Mouse (Mus musculus): Measurements from ENCODE around the gene Sh2d2a.
"Not testable (repeated sequence)": the region's sequence is repeated elsewhere in the genome, so short reads cannot be mapped to it uniquely, and the experiment has no call there.

Sh2d2a gene

DNA sequence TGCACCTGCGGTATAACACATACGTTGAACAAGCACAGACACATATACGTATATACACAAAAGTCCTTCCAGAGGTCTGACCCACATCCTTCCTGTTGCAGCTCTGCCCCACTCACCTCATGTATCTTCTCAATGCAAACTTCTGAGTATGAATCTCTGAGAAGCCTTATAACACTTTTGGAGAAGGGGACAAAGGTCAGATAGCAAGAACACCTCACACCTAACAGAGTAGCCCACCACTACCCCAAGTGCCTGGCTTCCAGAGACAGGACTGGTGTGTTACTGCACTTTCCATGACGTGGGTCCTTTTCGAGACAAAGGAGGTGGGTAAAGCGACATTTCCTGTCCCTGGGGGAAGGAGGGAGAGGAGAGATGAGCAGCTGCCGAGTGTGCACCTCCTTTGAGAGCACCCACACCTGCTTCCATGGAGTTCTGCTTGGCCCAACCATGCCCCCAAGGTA is at the start of gene Sh2d2a:
Gene Sh2d2a (plus strand): TSS at position 106 of the 461 bp plus-strand sequence.
- no peak for DNase-seq (ENCODE audit: low spot score)

- DNase-seq (ENCODE audit: low spot score) = no peak
Observed at GRCm38 (mm10) chr3:87801681-87802080, 44.9 kb upstream of the Sh2d2a start.

GRCm38 (mm10) chr3:87804038-87804677 is 42.4 kb upstream of the Sh2d2a start:
- no peak for DNase-seq (ENCODE audit: low spot score)

DNA sequence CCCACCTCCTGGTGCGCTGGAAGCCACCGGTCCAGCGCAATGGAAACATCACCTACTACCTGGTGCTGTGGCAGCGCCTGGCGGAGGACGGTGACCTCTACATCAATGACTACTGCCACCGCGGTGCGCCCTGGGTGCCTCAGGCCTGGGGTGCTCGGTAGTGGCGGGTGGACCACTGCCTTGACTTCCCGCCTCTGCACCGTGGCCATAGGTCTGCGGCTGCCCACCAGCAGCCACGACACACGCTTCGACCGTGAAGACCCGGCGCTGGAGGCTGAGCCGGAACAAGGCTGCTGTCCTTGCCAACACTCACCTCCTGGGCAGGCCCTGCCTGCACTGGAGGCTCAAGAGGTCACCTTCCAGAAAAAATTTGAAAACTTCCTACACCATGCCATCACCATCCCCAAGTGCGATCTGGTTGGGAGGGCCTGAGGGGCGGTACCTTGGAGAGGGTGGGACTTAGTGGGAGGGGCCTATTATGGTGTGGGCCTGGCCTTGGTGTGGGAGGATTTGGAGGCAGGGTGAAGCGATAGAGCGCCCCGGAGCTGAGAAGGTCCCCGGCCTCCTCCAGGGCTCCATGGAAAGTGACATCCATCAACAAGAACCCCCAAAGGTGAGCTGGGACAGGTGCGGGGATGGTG is 37.1 kb upstream of the Sh2d2a start:
- DNase-seq (ENCODE audit: low spot score) = no peak

GRCm38 (mm10) chr3:87811297-87811696 is 35.3 kb upstream of the Sh2d2a start:
- DNase-seq (ENCODE audit: low spot score) = no peak

- no peak for DNase-seq (ENCODE audit: low spot score)
Observed at GRCm38 (mm10) chr3:87812413-87812812, 34.1 kb upstream of the Sh2d2a start.

DNA sequence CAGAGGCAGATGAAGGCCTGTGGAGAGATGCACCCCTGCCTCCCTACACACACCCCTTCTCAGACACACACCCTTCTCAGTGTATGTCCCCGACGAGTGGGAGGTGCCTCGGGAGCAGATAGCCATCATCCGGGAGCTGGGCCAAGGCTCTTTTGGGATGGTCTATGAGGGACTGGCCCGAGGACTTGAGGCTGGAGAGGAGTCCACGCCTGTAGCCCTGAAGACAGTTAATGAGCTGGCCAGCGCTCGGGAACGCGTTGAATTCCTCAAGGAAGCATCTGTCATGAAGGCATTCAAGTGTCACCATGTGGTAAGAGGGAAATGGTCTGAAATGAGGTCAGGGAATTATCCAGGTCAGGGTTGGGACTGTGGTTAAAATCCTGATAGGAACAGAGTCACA is 33.7 kb upstream of the Sh2d2a start:
- no peak for DNase-seq (ENCODE audit: low spot score)

GRCm38 (mm10) chr3:87816166-87816565 is 30.4 kb upstream of the Sh2d2a start:
- no peak for DNase-seq (ENCODE audit: low spot score)

GRCm38 (mm10) chr3:87816646-87817093 is 29.9 kb upstream of the Sh2d2a start:
- DNase-seq (ENCODE audit: low spot score) = no peak

GRCm38 (mm10) chr3:87818226-87818625 is 28.3 kb upstream of the Sh2d2a start:
- no peak for DNase-seq (ENCODE audit: low spot score)

DNA sequence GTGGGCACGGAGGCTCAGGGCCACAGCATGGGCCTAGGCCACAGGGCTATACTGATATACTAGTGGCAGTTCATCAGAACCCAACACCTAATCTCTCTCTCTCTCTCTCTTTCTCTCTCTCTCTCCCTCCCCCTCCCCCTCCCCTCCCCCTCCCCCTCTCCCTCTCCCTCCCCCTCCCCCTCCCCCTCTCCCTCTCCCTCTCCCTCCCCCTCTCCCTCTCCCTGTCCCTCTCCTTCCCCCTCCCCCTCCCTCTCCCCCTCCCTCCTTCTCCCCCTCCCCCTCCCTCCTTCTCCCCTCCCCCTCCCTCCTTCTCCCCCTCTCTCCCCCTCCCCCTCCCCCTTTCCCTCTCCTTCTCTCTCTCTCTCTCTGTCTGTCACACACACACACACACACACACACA is 22.3 kb upstream of the Sh2d2a start, which contains the start of gene Pear1:
Gene Pear1 (minus strand): TSS at position 101 of the 400 bp plus-strand sequence.
- not testable (repeated sequence) for DNase-seq (ENCODE audit: low spot score)

DNA sequence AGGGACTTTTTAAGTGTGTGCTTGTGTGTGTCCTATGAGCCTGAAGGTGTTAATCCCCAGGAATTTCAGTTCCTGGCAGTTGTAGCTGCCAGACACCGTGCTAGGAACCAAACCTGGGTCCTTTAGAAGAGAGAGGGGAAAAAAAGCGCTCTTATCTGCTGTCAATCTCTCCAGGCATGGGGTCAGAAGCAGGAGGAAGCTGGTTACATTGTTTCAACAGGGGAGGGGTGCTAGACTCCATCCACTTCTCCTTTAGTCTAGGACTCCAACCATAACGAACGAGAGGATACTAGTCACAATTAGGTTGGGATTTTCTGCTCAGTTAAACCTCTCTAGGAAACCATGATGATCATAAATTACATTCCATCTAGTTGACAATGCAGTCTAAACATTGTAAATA is 18.1 kb upstream of the Sh2d2a start:
- no peak for DNase-seq (ENCODE audit: low spot score)

GRCm38 (mm10) chr3:87829025-87829424 is 17.5 kb upstream of the Sh2d2a start:
- no peak for DNase-seq (ENCODE audit: low spot score)

- DNase-seq (ENCODE audit: low spot score) = no peak
Observed at GRCm38 (mm10) chr3:87832109-87832859, 14.3 kb upstream of the Sh2d2a start.

- DNase-seq (ENCODE audit: low spot score) = no peak
Observed at GRCm38 (mm10) chr3:87833482-87833881, 13.1 kb upstream of the Sh2d2a start.

- DNase-seq (ENCODE audit: low spot score) = peak; percentile 36
Observed at GRCm38 (mm10) chr3:87838622-87839021, 7.9 kb upstream of the Sh2d2a start.

GRCm38 (mm10) chr3:87840858-87841257 is 5.7 kb upstream of the Sh2d2a start:
- no peak for DNase-seq (ENCODE audit: low spot score)

- DNase-seq (ENCODE audit: low spot score) = no peak
Observed at GRCm38 (mm10) chr3:87844981-87845380, 1.6 kb upstream of the Sh2d2a start.

DNA sequence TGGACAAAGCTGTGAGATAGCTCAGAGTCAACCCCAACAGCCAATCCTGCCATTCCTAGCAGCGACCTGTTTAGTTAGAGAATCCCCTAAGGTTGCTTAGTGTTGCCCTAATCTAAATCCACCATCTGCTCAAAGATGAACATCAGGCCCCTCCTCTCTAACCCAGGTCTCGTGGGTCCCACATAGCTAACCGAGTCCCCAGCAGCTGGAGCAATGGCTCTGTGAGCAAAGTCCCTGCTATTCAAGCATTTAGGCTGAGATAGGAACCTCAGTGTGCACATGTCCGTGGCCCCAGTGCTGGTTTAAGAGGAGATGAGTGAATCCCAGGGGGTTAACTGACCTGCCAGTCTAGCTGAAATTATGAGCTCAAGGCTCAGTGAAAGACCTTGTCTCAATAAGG is 369 bp upstream of the Sh2d2a start:
- no peak for DNase-seq (ENCODE audit: low spot score)

- DNase-seq (ENCODE audit: low spot score) = no peak
Observed at GRCm38 (mm10) chr3:87847680-87848079, 1.1 kb downstream of the Sh2d2a start.

GRCm38 (mm10) chr3:87849117-87849516 is 2.6 kb downstream of the Sh2d2a start:
- no peak for DNase-seq (ENCODE audit: low spot score)

GRCm38 (mm10) chr3:87854795-87855568 is 8.4 kb downstream of the Sh2d2a start:
- DNase-seq (ENCODE audit: low spot score) = no peak
